Mouse (Mus musculus) C2C12 (cell line): Measurements from ENCODE around the gene Asb8. TPM values are rescaled to one million over a fixed set of nuclear protein-coding genes. Genes with fewer than 3 reads are reported as not detected.

Experiments used
- H3K27me3 ChIP-seq: one replicate; pipeline ENCODE4 v1.6.1; 2011; ENCODE audit not compliant: control insufficient read depth, insufficient read depth, insufficient read length
- H3K36me3 ChIP-seq: one replicate; pipeline ENCODE4 v1.6.1; 2011; ENCODE audit not compliant: control insufficient read depth, insufficient read depth
- H3K4me3 ChIP-seq: one replicate; pipeline ENCODE4 v1.5.1; 2011; ENCODE audit warnings: mild to moderate bottlenecking, control low read depth; ENCODE audit not compliant: poor library complexity, insufficient read depth, severe bottlenecking
- H3K79me2 ChIP-seq: one replicate; pipeline ENCODE4 v1.6.1; 2011; ENCODE audit not compliant: control insufficient read depth, insufficient read depth
- H3K79me3 ChIP-seq: one replicate; pipeline ENCODE4 v1.6.1; 2011; ENCODE audit warnings: low read depth, control low read depth
- H3ac ChIP-seq: one replicate; pipeline ENCODE3; 2011; ENCODE audit warnings: low read depth; ENCODE audit not compliant: control insufficient read depth, insufficient read length
- CEBPB ChIP-seq: IDR thresholded peaks from one replicate; pipeline ENCODE4 v1.6.1; 2011; ENCODE audit warnings: low read depth, mild to moderate bottlenecking, control low read depth, moderate library complexity
- CTCF ChIP-seq: IDR thresholded peaks from one replicate; pipeline ENCODE4 v1.5.1; 2011; ENCODE audit not compliant: control insufficient read depth, insufficient read depth, insufficient read length
- FOSL1 ChIP-seq: IDR thresholded peaks from one replicate; pipeline ENCODE4 v1.8.0; 2011; ENCODE audit warnings: mild to moderate bottlenecking, low read length; ENCODE audit not compliant: poor library complexity, insufficient read depth, severe bottlenecking
- MAX ChIP-seq: IDR thresholded peaks from one replicate; pipeline ENCODE4 v1.6.1; 2011; ENCODE audit warnings: mild to moderate bottlenecking, control low read depth
- MYOD1 ChIP-seq: IDR thresholded peaks from one replicate; pipeline ENCODE4 v1.6.1; 2011; ENCODE audit warnings: low read depth; ENCODE audit not compliant: control insufficient read depth, insufficient read length
- MYOG ChIP-seq: IDR thresholded peaks from one replicate; pipeline ENCODE4 v1.6.1; 2011; ENCODE audit not compliant: control insufficient read depth, insufficient read length; ENCODE audit errors: extremely low read depth
- USF1 ChIP-seq: IDR thresholded peaks from one replicate; pipeline ENCODE4 v1.6.1; 2011; ENCODE audit warnings: low read depth, mild to moderate bottlenecking, control low read depth, moderate library complexity
- polyA plus RNA-seq: library from polyadenylated mRNA; unstranded; fragments of >200 nt; fragmentation: generic; extraction: Trizol; gene quantifications from one replicate; pipeline ENCODE4 v1.2.1, GENCODE M21; 2012; ENCODE audit warnings: missing spikeins

Asb8 gene
- polyA plus RNA-seq, 1 experiment: 39.0 TPM

DNA sequence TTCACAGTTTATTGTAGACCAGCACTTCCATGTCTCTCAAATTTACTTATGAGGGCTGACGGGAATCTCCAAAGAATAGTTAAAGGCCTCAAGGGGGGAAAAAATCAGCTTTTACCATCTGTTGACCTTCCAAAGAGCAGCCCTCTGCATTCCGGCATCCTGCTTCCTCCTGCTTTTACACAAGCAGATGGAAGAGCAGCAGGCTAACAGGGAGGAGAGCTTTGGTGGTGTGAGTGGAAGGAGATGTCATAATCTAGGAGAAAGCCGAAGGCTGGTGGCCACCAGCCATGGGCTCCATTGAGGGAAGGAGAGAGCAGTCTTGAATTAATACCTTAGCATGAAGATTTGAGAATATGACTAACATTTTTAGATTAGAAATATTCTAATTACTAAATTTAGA lies 17.1 kb downstream of the Asb8 start:
- H3K79me3 ChIP-seq: peaks cover 12% of the 10 kb centered on the region
- no peaks in the 10 kb centered on the region for H3K27me3 ChIP-seq
- no peak overlapping the region for H3K4me3 ChIP-seq
- no peak for TF ChIP-seq CEBPB
- no peak for TF ChIP-seq MYOG
- TF ChIP-seq FOSL1: no peak
- no peak for TF ChIP-seq CTCF
- TF ChIP-seq MAX: no peak
- no peak for TF ChIP-seq USF1
- no peak for TF ChIP-seq MYOD1
- no peaks in the 10 kb centered on the region for H3K36me3 ChIP-seq
- H3ac ChIP-seq: no peak overlapping the region
- peaks cover 21% of the 10 kb centered on the region for H3K79me2 ChIP-seq

DNA sequence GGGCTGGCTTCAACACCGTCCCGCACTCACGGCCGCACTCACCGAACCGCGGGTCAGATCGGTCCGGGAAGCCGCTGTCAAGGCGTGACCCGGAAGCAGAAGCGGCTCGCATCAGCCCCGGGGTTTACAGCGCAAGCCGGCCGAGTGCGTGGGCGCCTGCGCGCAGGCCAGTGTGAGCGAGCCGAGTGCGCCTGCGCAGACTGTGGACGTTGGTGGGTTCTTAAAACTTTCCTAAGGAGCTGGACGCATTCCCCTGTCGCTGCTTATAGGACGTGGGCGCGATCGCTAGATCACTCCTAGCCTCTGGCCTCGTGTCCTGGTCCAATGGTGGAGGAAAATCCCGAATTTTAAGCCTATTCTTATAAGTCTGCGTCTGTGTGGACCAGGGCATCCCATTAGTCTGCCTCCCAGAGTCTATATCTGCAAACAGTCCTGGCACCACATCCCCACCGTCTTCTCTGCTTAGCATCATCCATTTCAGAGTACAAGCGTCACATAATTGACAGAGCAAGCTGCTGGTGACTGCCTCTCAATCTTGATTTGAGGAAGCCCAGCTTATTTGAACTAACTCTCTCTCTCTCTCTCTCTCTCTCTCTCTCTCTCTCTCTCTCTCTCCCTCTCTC lies 19.8 kb downstream of the Asb8 start:
- Histone ChIP-seq H3K79me3 (peaks cover 15% of the 10 kb centered on the region), H3K4me3 (peak overlapping the region; percentile 98), H3K79me2 (peaks cover 26% of the 10 kb centered on the region), H3K27me3 (no peaks in the 10 kb centered on the region), H3K36me3 (peaks cover 15% of the 10 kb centered on the region), H3ac (peak overlapping the region; percentile 72)
- TF ChIP-seq MYOD1 (no peak), USF1 (no peak), MAX (peak; percentile 70)

DNA sequence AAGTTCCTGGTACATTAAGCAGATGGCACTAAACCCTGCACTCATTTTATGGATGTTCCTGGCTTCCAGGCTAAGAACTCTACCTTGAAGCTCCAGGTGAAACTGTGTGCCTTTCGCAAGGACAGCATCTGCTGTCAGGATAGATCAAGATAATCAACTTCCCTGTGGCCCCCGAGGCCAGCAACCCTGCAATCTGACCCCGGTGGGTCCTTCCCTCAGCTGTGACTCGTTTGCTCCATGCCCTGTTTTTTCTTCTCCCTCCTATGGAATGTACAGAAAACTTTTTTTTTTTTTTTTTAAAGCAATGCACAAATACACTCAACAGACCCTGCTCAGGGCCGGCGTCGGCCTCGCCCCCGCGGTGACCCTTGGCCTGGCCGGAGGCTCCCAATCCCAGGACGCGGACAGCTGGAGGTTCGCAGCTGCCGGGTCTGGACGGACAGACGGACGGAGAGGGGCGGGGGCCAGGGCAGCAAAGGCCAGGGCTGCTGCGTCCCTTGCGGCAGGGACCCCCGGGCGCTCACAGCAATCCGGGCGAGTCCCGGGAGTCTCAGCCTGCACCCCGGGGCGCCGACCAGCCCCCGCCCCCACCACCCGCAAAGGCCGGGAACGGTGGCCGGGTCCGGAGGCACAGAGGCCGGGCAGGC lies 20.4 kb downstream of the Asb8 start:
- TF ChIP-seq CTCF: no peak
- peaks cover 22% of the 10 kb centered on the region for H3K36me3 ChIP-seq
- H3K4me3 ChIP-seq: peak overlapping the region; percentile 98
- no peaks in the 10 kb centered on the region for H3K27me3 ChIP-seq
- H3ac ChIP-seq: peak overlapping the region; percentile 72
- peaks cover 26% of the 10 kb centered on the region for H3K79me2 ChIP-seq
- H3K79me3 ChIP-seq: peaks cover 15% of the 10 kb centered on the region

DNA sequence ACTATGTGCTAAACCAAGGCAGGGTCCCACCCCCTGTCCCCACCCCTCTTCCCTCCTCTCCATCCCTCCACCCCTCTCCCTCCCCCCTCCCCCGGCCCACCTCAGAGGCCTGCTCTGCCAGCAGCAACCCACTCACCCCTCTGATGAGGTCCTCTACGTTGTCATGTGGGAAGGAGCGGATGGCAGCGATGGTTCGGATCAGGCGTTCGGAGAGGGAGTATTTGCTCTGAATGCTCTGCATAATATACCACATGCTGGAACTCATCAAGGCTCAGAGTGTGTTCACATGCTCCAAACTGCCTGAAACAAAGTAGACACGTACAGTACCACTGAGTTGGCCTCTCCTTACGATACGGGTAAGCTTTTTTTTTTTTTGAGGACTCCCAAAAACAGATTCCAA lies 22.9 kb downstream of the Asb8 start:
- Histone ChIP-seq H3K79me2 (peaks cover 26% of the 10 kb centered on the region), H3K79me3 (peaks cover 15% of the 10 kb centered on the region), H3K36me3 (peaks cover 41% of the 10 kb centered on the region), H3ac (no peak overlapping the region), H3K27me3 (no peaks in the 10 kb centered on the region), H3K4me3 (no peak overlapping the region)
- no peak for TF ChIP-seq MAX
- no peak for TF ChIP-seq FOSL1
- no peak for TF ChIP-seq CEBPB
- no peak for TF ChIP-seq USF1
- no peak for TF ChIP-seq MYOD1
- no peak for TF ChIP-seq CTCF
- TF ChIP-seq MYOG: no peak

DNA sequence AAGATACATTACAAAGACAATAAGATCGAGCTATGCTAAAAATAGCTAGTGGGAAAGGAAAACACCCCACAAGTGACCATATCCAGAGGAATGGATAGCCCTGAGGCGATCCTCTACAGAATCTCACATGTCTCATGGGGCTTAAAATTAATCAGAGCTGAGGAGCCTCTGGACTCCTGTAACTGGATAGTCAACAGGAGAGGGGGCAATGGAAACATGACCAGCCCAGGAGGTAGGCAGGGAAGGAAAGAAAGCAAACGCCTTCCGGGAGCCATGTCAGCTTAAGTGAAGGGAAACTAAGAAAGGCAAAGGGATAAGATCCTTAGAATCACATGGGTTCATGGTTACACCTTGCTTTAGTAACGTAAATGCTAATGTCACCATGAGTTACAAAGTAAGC lies 24.6 kb downstream of the Asb8 start:
- Histone ChIP-seq H3ac (no peak overlapping the region), H3K4me3 (no peak overlapping the region), H3K27me3 (no peaks in the 10 kb centered on the region), H3K79me3 (peaks cover 15% of the 10 kb centered on the region), H3K36me3 (peaks cover 53% of the 10 kb centered on the region), H3K79me2 (peaks cover 26% of the 10 kb centered on the region)
- TF ChIP-seq CEBPB: no peak
- no peak for TF ChIP-seq MYOD1
- no peak for TF ChIP-seq FOSL1
- TF ChIP-seq MYOG: no peak
- no peak for TF ChIP-seq USF1
- no peak for TF ChIP-seq MAX

DNA sequence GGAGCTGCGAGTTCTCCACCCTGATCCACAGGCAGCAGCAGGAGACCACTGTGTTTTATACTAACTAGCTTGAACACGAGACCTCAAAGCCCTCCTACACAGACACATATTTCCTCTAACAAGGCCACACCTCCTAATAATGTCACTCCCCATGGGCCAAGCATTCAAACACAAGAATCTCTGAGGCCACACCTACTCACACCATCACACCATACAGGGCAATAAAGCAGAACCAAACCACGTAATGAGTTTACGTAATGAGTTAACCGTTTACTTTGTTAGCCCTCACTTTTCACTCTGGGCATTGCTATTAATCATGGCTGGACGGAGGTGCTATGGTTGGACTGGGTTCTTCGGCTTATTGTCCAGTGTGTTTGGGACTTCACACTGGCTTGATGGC lies 25.7 kb downstream of the Asb8 start:
- Histone ChIP-seq H3K36me3 (peaks cover 63% of the 10 kb centered on the region), H3ac (no peak overlapping the region), H3K27me3 (no peaks in the 10 kb centered on the region), H3K4me3 (no peak overlapping the region), H3K79me2 (peaks cover 19% of the 10 kb centered on the region), H3K79me3 (peaks cover 11% of the 10 kb centered on the region)
- TF ChIP-seq FOSL1 (no peak), MYOD1 (no peak), CTCF (no peak), USF1 (no peak), CEBPB (no peak), MAX (no peak), MYOG (no peak)
